Mouse (Mus musculus) hindbrain, embryonic 14.5 days (tissue): ENCODE measurements around the gene Gm12258. TPM values are rescaled to one million over a fixed set of nuclear protein-coding genes. Genes with fewer than 3 reads are reported as not detected.
A peak's percentile ranks its signal among the peaks of the same experiment; 100 is the strongest.

Source experiments
- ATAC-seq: fragments of 200-750 bp; cut with Nextera tagmentation; 2 replicates; pipeline ENCODE4 v1.8.0; 2017; ENCODE audit warnings: moderate number of reproducible peaks, mild to moderate bottlenecking, moderate TSS enrichment, moderate library complexity; ENCODE audit not compliant: low FRiP score
- DNase-seq: peaks from one replicate; pipeline ENCODE4 v3.0.0-alpha.2; 2015; ENCODE audit warnings: low spot score
- H3K27ac ChIP-seq: fragments of 300-500 bp; sonication (generic); 2 replicates; pipeline ENCODE4 v1.5.1; 2014; ENCODE audit warnings: mild to moderate bottlenecking, moderate library complexity
- H3K27me3 ChIP-seq: fragments of 300-500 bp; sonication (generic); 2 replicates; pipeline ENCODE4 v1.6.1; 2014; ENCODE audit warnings: mild to moderate bottlenecking, low read length, mixed read lengths; ENCODE audit not compliant: control insufficient read depth, insufficient read depth
- H3K36me3 ChIP-seq: fragments of 300-500 bp; sonication (generic); replicated peaks from 2 replicates; pipeline ENCODE4 v1.6.1; 2014; ENCODE audit not compliant: control insufficient read depth, insufficient read depth
- H3K4me1 ChIP-seq: fragments of 300-500 bp; sonication (generic); replicated peaks from 2 replicates; pipeline ENCODE4 v1.6.1; 2014; ENCODE audit warnings: antibody characterized with exemption, low read length, mixed read lengths; ENCODE audit not compliant: control insufficient read depth, insufficient read depth
- H3K4me2 ChIP-seq: fragments of 300-500 bp; sonication (generic); replicated peaks from 2 replicates; pipeline ENCODE4 v1.6.1; 2014; ENCODE audit warnings: mild to moderate bottlenecking, moderate library complexity
- H3K4me3 ChIP-seq: fragments of 300-500 bp; sonication (generic); replicated peaks from 2 replicates; pipeline ENCODE4 v1.5.1; 2014; ENCODE audit warnings: mild to moderate bottlenecking, low read length
- H3K9ac ChIP-seq: fragments of 300-500 bp; sonication (generic); 2 replicates; pipeline ENCODE4 v1.6.1; 2014
- H3K9me3 ChIP-seq: fragments of 300-500 bp; sonication (generic); 2 replicates; pipeline ENCODE4 v1.6.1; 2016; ENCODE audit warnings: low read length; ENCODE audit not compliant: control insufficient read depth
- WGBS: fragments of 180-500 bp; shearing (Covaris S2); extraction: QIAGEN DNeasy Blood & Tissue Kit; methylation state at CpG from one replicate; pipeline ENCODE4 v1.1.7; 2014; 5-methylcytosine and 5-hydroxymethylcytosine counted together
- polyA plus RNA-seq: library from polyadenylated mRNA; unstranded; fragments of >200 nt; fragmentation: Nextera tagmentation; extraction: Ambion mirVana; gene quantifications from 2 replicates; pipeline ENCODE4 v1.2.1, GENCODE M21; 2014

Gm12258 gene
- polyA plus RNA-seq, 1 experiment from 2014 or later, result 24.2 TPM

DNA sequence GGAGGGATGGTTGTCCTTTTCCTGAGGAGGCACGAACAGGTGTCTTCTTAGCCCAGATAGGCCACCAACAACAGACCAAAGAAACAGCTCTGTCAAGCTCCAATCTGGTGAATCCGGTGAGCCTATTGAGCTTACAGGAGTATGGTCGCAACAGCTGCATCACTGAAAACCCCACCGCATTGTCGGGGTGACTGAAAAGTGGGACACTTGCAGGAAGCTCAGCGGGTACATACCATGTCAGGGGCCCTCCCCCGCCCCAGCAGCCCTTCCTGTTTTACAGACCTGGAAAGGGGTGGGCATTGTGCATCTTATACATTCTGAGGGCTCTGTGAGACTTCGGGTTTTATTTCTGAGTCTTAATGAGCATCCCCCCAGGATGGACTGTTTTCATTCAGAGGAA lies 36.8 kb downstream of the Gm12258 start:
- ATAC-seq (no peak), DNase-seq (no peak)
- H3K9me3 ChIP-seq, result no peaks in the 10 kb centered on the region
- 87% methylated on average over 8 of the region's 8 CpGs for WGBS
- no peak overlapping the region for H3K4me3 ChIP-seq
- H3K27me3 ChIP-seq, result no peaks in the 10 kb centered on the region
- H3K36me3 ChIP-seq, result peaks cover 48% of the 10 kb centered on the region
- H3K4me1 ChIP-seq, result no peaks in the 10 kb centered on the region
- H3K9ac ChIP-seq, result no peak overlapping the region
- no peak overlapping the region for H3K4me2 ChIP-seq
- no peak overlapping the region for H3K27ac ChIP-seq

DNA sequence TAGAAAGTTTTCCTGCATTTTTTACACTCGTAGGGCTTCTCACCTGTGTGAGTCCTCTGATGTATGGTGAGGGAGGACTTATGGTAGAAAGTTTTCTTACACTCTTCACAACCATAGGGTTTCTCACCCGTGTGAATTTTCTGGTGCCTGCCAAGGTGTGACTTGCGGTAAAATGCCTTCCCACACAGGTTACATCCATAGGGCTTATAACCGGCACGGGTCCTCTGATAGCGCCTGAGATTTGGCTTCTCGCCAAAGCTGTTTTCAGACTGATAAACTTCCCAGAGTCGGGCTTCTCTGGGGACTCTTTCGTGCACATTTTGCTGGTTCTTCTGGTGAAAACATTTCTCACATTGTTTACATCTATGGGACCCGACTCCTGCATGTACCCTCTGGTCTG lies 43.6 kb downstream of the Gm12258 start:
- Histone ChIP-seq H3K27me3 (no peaks in the 10 kb centered on the region), H3K36me3 (peaks cover 63% of the 10 kb centered on the region), H3K9ac (no peak overlapping the region), H3K4me2 (no peak overlapping the region), H3K4me1 (no peaks in the 10 kb centered on the region), H3K4me3 (no peak overlapping the region), H3K9me3 (no peaks in the 10 kb centered on the region), H3K27ac (no peak overlapping the region)
- 93% methylated on average over 10 of the region's 10 CpGs for WGBS
- DNase-seq, result no peak
- ATAC-seq, result no peak

DNA sequence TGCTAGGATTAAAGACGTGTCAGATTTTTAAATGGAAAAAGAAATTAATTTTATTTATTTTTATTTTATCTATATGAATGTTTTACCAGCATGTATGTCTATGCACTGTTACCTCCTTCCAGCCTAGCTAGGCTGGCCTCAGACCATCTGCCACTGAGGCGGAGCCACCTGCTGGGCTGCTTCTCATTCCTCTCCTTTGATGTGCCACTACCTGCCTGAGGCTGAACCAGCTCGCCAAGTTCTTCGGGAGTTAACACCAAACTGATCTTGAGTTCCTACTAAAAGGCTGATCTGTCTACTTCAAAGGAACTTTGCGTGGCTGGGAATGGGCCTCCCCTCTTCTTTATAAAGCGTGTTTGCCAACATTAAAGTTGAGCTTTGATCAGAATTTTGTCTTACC lies 47.5 kb downstream of the Gm12258 start:
- Histone ChIP-seq H3K9ac (no peak overlapping the region), H3K9me3 (no peaks in the 10 kb centered on the region), H3K4me2 (no peak overlapping the region), H3K27me3 (no peaks in the 10 kb centered on the region), H3K4me1 (no peaks in the 10 kb centered on the region), H3K36me3 (peaks cover 83% of the 10 kb centered on the region), H3K27ac (no peak overlapping the region), H3K4me3 (no peak overlapping the region)
- ATAC-seq (no peak), DNase-seq (no peak)
- 80% methylated on average over 6 of the region's 6 CpGs for WGBS

DNA sequence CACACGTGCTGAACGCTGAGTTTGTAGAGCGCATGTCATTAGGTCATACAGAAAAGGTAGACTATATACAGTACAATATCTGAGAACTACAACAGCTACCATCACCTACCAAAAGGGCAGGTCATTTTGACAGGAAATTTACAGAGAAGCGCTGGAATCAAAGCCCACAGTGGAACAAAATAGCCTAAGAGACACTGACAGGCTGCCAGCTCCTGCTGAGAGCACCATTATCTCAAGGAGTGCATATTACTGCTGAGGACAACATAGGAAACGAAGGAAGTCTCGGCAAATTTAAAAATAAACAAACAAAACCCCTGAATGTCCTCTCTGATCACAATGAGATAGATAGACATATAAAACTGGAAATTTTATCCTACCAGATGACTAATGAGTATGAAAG lies 50.5 kb downstream of the Gm12258 start:
- Histone ChIP-seq H3K36me3 (peaks cover 81% of the 10 kb centered on the region), H3K9ac (no peak overlapping the region), H3K27ac (no peak overlapping the region), H3K4me1 (0 out of 2 replicates have a peak, but pooled peaks cover 4% of the 10 kb centered on the region), H3K9me3 (no peaks in the 10 kb centered on the region), H3K4me2 (no peak overlapping the region), H3K27me3 (no peaks in the 10 kb centered on the region), H3K4me3 (no peak overlapping the region)
- DNase-seq (no peak), ATAC-seq (no peak)
- whole genome bisulfite sequencing, result 83% methylated on average over 6 of the region's 6 CpGs

DNA sequence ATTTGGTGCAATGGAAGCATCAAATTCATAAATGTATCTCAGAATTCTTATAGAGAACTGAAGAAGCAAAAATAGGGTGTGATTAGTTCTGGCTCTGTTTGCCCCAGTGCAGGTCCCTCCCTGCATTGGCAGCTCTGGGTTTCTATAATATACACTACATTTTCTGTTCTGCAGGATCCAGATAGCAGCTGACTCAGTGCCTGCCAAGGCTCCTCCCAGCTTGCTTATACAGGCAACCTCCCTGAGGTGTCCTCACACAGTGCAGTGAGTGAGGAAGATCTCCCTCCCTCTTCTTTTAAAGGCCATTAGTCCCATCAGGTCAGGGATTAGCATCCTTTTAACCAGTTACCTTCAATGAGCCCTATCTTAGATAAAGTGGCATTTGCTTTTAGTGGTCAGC lies 54.1 kb downstream of the Gm12258 start:
- Histone ChIP-seq H3K27ac (no peak overlapping the region), H3K27me3 (no peaks in the 10 kb centered on the region), H3K4me1 (peaks cover 14% of the 10 kb centered on the region), H3K4me2 (no peak overlapping the region), H3K9ac (no peak overlapping the region), H3K36me3 (peaks cover 55% of the 10 kb centered on the region), H3K4me3 (no peak overlapping the region), H3K9me3 (no peaks in the 10 kb centered on the region)
- no peak for ATAC-seq
- no peak for DNase-seq

DNA sequence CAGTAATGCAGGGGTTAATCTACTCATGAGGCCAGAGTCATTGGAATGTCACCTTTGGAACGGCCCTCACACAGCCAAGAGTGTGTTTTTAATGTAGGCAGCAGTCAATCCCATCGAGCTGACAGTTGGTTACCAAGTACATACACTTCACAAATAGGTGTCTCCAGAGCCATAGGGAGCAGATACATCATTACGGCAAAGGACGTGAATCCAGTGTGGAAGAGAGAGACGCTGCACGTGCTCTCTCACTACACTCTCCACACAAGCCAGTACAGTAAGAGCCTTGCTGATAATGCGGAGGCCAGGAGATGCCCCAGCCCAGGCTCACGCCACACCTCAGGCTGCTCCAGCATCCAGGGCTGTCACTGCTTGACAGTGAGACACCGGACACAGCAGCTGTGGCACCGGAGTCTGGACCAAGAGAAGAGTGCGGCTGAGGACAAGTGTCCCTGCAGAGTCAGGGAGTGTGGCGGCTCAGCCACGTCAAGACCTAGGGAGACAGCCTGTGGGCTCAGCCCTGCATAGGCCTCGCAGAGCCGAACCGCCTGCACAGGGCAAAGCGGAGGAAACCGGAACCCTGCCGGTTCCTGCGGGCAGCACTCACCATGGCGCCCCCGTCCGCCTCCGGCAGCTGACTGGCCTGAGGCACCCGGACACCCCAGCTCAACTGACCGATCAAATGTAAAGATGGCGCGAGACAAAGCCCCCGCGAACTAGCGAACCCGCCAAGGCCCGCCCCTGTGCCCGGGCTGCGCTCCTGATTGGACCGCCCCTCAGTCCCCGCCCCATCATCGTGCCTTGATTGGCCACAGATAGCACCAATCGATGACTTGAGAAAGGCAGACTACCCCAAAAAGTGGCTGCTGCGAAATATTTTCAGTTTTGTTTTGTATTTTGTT lies 56.8 kb downstream of the Gm12258 start, which contains the start of gene Zfp39:
Gene Zfp39 (minus strand): TSS at position 715 of the 899 bp plus-strand sequence.
- Histone ChIP-seq H3K4me3 (peak within 1 kb of the TSS; percentile 72), H3K9me3 (no peaks in the 10 kb centered on the region), H3K36me3 (peaks cover 33% of the 10 kb centered on the region), H3K27me3 (no peaks in the 10 kb centered on the region), H3K4me1 (peaks cover 14% of the 10 kb centered on the region), H3K27ac (peak within 1 kb of the TSS; percentile 88), H3K4me2 (peak within 1 kb of the TSS; percentile 90), H3K9ac (peak within 1 kb of the TSS; percentile 92)
- under 1% methylated on average over 40 of the region's 40 CpGs for WGBS
- DNase-seq, result peak; percentile 94
- ATAC-seq, result peak; percentile 98

DNA sequence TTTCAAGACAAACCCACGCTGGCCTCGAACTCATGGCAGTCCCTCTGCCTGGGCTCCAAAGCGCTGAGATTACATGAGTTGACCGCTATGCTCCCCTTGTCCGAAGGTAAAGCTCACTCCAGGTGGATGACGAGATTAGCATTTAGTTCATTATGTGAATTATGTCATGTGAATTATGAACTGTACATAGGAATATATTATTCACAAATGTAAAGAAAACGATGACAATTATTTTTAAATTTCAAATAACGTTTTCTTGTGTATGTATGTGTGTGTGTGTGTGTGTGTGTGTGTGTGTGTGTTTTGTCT lies 57.4 kb downstream of the Gm12258 start:
- Histone ChIP-seq H3K9me3 (no peaks in the 10 kb centered on the region), H3K4me2 (peak overlapping the region; percentile 90), H3K4me1 (peaks cover 14% of the 10 kb centered on the region), H3K4me3 (peak overlapping the region; percentile 72), H3K36me3 (peaks cover 27% of the 10 kb centered on the region), H3K27ac (no peak overlapping the region), H3K27me3 (no peaks in the 10 kb centered on the region), H3K9ac (peak overlapping the region; percentile 92)
- ATAC-seq (peak; percentile 36), DNase-seq (no peak)
- 5% methylated on average over 8 of the region's 8 CpGs for WGBS

DNA sequence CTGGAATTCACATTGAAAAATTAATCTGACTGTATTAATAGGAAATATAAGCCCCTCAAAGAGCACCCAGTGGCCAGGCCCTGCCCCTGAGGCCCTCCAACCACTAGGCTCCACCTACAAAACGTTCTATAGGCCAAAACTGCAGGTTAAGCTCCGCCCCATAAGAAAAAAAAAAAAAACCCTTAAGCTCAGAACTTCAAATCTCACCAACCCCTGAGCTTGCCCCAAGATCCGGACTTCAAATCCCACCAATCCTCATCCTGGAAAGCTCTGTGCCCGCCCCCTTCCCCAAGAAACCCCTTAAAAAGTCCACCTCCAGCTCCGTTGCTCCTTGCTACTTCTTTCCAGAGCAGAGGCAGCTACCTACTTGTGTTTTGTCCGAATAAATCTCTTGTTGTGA lies 57.9 kb downstream of the Gm12258 start:
- H3K4me3 ChIP-seq, result no peak overlapping the region
- DNase-seq (no peak), ATAC-seq (no peak)
- H3K4me2 ChIP-seq, result 0 out of 2 replicates have a peak overlapping the region, but pooled peaks have one; percentile 90
- peaks cover 14% of the 10 kb centered on the region for H3K4me1 ChIP-seq
- WGBS, result 46% methylated on average over 6 of the region's 6 CpGs
- H3K36me3 ChIP-seq, result peaks cover 24% of the 10 kb centered on the region
- H3K9ac ChIP-seq, result no peak overlapping the region
- H3K27ac ChIP-seq, result no peak overlapping the region
- H3K27me3 ChIP-seq, result no peaks in the 10 kb centered on the region
- no peaks in the 10 kb centered on the region for H3K9me3 ChIP-seq
